7 mouse cellular contexts compared by ENCODE assay signal in the genomic region with DNA sequence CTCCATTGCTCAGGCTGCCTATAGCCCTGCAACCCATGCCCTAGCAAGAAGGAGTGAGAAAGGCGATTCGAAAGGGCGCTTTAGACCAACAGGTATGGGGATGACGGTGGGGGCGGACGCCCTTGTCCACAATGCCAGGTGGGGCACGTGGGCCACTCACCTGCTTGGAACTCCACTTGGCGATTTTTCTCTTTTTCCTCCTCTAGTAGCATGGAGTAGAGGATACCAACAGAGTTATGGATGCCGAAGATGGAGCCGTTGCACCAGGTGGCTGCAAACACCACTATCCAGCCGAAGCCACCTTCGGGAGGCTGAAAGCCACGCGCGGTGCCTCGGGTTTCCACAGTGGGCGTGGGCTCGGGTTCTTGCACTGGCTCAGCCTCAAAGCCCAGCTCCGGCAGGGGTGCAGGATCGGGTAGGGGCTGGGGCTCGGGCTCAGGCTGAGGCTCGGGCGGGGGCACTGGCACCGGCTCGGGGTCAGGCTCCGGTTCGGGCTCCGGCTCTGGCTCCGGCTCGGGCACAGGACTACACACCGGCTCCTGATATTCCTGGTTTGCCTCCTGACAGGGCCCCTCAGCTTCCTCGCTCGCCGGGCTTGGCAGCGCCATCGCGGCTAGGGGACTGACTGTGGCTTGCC. TPM values are rescaled to one million over a fixed set of nuclear protein-coding genes. Genes with fewer than 3 reads are reported as not detected.
DNase-seq lines count a peak whose midpoint lies in the region; ATAC-seq and TF ChIP-seq lines count a peak whose summit lies in the region.

No protein-coding gene starts in this region.

- H3K4me3 ChIP-seq in liver, adult 2 months (ENCODE audit: insufficient read depth, low read depth, low read length) = peak overlapping the region; percentile 98
- peak overlapping the region; percentile 86 for H3K4me3 ChIP-seq in brown adipose tissue, adult 24 weeks (ENCODE audit: insufficient read depth, low read depth, low read length)
- peak overlapping the region; percentile 50 for H3K4me3 ChIP-seq in forebrain, postnatal 0 days (ENCODE audit: low read depth, low read length)
- peak overlapping the region; percentile 58 for H3K4me3 ChIP-seq in limb, embryonic 13.5 days

- DNase-seq in liver, adult 2 months (ENCODE audit: extremely low read depth, low read depth, low spot score) = no peak
- no peak for DNase-seq in liver
- no peak for DNase-seq in forebrain, postnatal 0 days
- DNase-seq in neural tube, embryonic 10.5 days (ENCODE audit: extremely low spot score, low spot score) = peak; percentile 35
- DNase-seq in spleen, adult 12 weeks (ENCODE audit: low spot score) = no peak

- peaks cover 9% of the 10 kb centered on the region; the same call in 1 of the 2 replicates for H3K79me2 ChIP-seq in liver, adult 2 months (ENCODE audit: control insufficient read depth, insufficient read depth, low read length)

- no peaks in the 10 kb centered on the region for H3K27me3 ChIP-seq in liver, adult 2 months (ENCODE audit: control insufficient read depth, insufficient read depth, low read length)
- H3K27me3 ChIP-seq in forebrain, postnatal 0 days (ENCODE audit: insufficient read depth, low read length) = no peaks in the 10 kb centered on the region; the same call in 1 of the 2 replicates
- H3K27me3 ChIP-seq in limb, embryonic 13.5 days = peaks cover 70% of the 10 kb centered on the region

- peaks cover 16% of the 10 kb centered on the region for H3K4me1 ChIP-seq in liver, adult 2 months (ENCODE audit: control insufficient read depth, insufficient read depth, low read length)
- H3K4me1 ChIP-seq in brown adipose tissue, adult 24 weeks (ENCODE audit: control insufficient read depth, insufficient read depth, insufficient read length, low read length) = no peaks in the 10 kb centered on the region
- H3K4me1 ChIP-seq in forebrain, postnatal 0 days (ENCODE audit: insufficient read depth) = no peaks in the 10 kb centered on the region
- H3K4me1 ChIP-seq in limb, embryonic 13.5 days = peaks cover 11% of the 10 kb centered on the region

- H3K9me3 ChIP-seq in forebrain, postnatal 0 days (ENCODE audit: low read length) = no peaks in the 10 kb centered on the region
- no peaks in the 10 kb centered on the region for H3K9me3 ChIP-seq in limb, embryonic 13.5 days

- no peak for TF ChIP-seq POLR2A in liver, adult 2 months (IDR thresholded peaks at IDR 0.05; ENCODE audit: extremely low read depth, insufficient read depth, low read length)

- no peaks in the 10 kb centered on the region for H3K36me3 ChIP-seq in liver, adult 2 months (ENCODE audit: control insufficient read depth, insufficient read depth, low read length)
- no peaks in the 10 kb centered on the region for H3K36me3 ChIP-seq in forebrain, postnatal 0 days (ENCODE audit: insufficient read depth)
- H3K36me3 ChIP-seq in limb, embryonic 13.5 days = no peaks in the 10 kb centered on the region

- H3K9ac ChIP-seq in liver, adult 2 months (ENCODE audit: low read depth, low read length) = peak overlapping the region; percentile 95
- peak overlapping the region; percentile 62 for H3K9ac ChIP-seq in forebrain, postnatal 0 days
- H3K9ac ChIP-seq in limb, embryonic 13.5 days = peak overlapping the region; percentile 76

- peak overlapping the region; percentile 90 for H3K27ac ChIP-seq in liver, adult 2 months (replicated peaks; ENCODE audit: insufficient read depth, low read depth, low read length)
- H3K27ac ChIP-seq in brown adipose tissue, adult 24 weeks (replicated peaks; ENCODE audit: low read depth, low read length) = peak overlapping the region; percentile 54; the same call in 1 of the 2 replicates
- H3K27ac ChIP-seq in forebrain, postnatal 0 days (ENCODE audit: low read depth, low read length) = peak overlapping the region; percentile 79
- peak overlapping the region; percentile 85 for H3K27ac ChIP-seq in limb, embryonic 13.5 days

- WGBS in liver, adult 2 months = under 1% methylated on average over 30 of the region's 37 CpGs
- WGBS in forebrain, postnatal 0 days = 37% methylated on average over 37 of the region's 37 CpGs
- WGBS in limb, embryonic 13.5 days = 25% methylated on average over 33 of the region's 37 CpGs

- peak overlapping the region; percentile 72 for H3K4me2 ChIP-seq in forebrain, postnatal 0 days (ENCODE audit: low read depth)
- peak overlapping the region; percentile 71 for H3K4me2 ChIP-seq in limb, embryonic 13.5 days (replicated peaks)

- ATAC-seq in forebrain, postnatal 0 days = peak; percentile 48; the same call in 1 of the 2 replicates
- peak; percentile 66 for ATAC-seq in limb, embryonic 13.5 days (ENCODE audit: low FRiP score, low read depth)

- TF ChIP-seq CTCF in liver, adult 2 months (IDR thresholded peaks at IDR 0.05; ENCODE audit: low read depth, low read length) = no peak
- no peak for TF ChIP-seq CTCF in forebrain, postnatal 0 days (IDR thresholded peaks at IDR 0.05; ENCODE audit: low read depth)

RNA-seq across cellular contexts. Expression of gene Slc16a2, which starts 0.5 kb away (rescaled TPM):
- 32.7 and 42.4 TPM in 2 replicates for total RNA-seq in liver, adult 2 months (2014; rRNA removed)
- polyA plus RNA-seq in liver, adult 2 months (2012; rRNA removed) = 150 and 197 TPM in 2 replicates
- 14.2 and 24.3 TPM in 2 replicates for polyA plus RNA-seq in brown adipose tissue, adult 24 weeks (2012; ENCODE audit: insufficient read depth, insufficient read length, missing spikeins)
- total RNA-seq in forebrain, postnatal 0 days (2014; rRNA removed) = 46.7 and 53.8 TPM in 2 replicates
- polyA plus RNA-seq in forebrain, postnatal 0 days (2015; fragmentation: Nextera tagmentation; extraction: Ambion mirVana) = 52.3 and 53.5 TPM in 2 replicates
- polyA plus RNA-seq in limb, embryonic 13.5 days (2015; fragmentation: Nextera tagmentation; extraction: Ambion mirVana) = 27.0 and 29.2 TPM in 2 replicates
